Mouse (Mus musculus) cerebellum, adult 2 months (tissue): ENCODE measurements around the gene Reep3.
"Not testable (repeated sequence)": the region's sequence is repeated elsewhere in the genome, so short reads cannot be mapped to it uniquely, and the experiment has no call there.

ENCODE experiments used
- CTCF ChIP-seq: fragments of 200-500 bp; IDR thresholded peaks from 2 replicates; pipeline ENCODE4 v1.5.1; 2011; ENCODE audit warnings: low read depth, mild to moderate bottlenecking, control low read depth, low read length, moderate library complexity, borderline replicate concordance; ENCODE audit not compliant: insufficient read depth
- POLR2A ChIP-seq: fragments of 200-500 bp; IDR thresholded peaks from 2 replicates; pipeline ENCODE4 v1.6.1; 2011; ENCODE audit warnings: low read length, control low read depth, borderline replicate concordance; ENCODE audit not compliant: insufficient read depth

GRCm38 (mm10) chr10:67112967-67113366 is 16.2 kb upstream of the Reep3 start:
- not testable (repeated sequence) for TF ChIP-seq CTCF, POLR2A
